Mouse (Mus musculus) olfactory bulb, adult 2 months (tissue): Measurements from ENCODE around the gene Snx13. TPM values are rescaled to one million over a fixed set of nuclear protein-coding genes. Genes with fewer than 3 reads are reported as not detected.

Experiments
- H3K27ac ChIP-seq: fragments of 200-500 bp; 2 replicates; pipeline ENCODE4 v1.5.1; 2012; ENCODE audit warnings: low read depth, low read length; ENCODE audit not compliant: insufficient read depth
- H3K4me1 ChIP-seq: fragments of 200-500 bp; 2 replicates; pipeline ENCODE4 v1.6.1; 2012; ENCODE audit warnings: low read length; ENCODE audit not compliant: control insufficient read depth, insufficient read depth
- H3K4me3 ChIP-seq: fragments of 200-500 bp; 2 replicates; pipeline ENCODE4 v1.5.1; 2012; ENCODE audit warnings: mild to moderate bottlenecking, low read depth, low read length, moderate library complexity; ENCODE audit not compliant: insufficient read depth
- CTCF ChIP-seq: fragments of 200-500 bp; IDR thresholded peaks from 2 replicates; pipeline ENCODE4 v1.5.1; 2012; ENCODE audit warnings: low read depth, mild to moderate bottlenecking, low read length, moderate library complexity; ENCODE audit not compliant: insufficient read depth
- POLR2A ChIP-seq: fragments of 200-500 bp; IDR thresholded peaks from 2 replicates; pipeline ENCODE4 v1.6.1; 2012; ENCODE audit warnings: mild to moderate bottlenecking, low read depth, low read length, moderate library complexity; ENCODE audit not compliant: insufficient read depth
- WGBS: fragments of 180-500 bp; shearing (Covaris S2); methylation state at CpG from one replicate; pipeline ENCODE4 v1.1.7; 2018; 5-methylcytosine and 5-hydroxymethylcytosine counted together
- polyA plus RNA-seq: library from polyadenylated mRNA; stranded (reverse); fragments of >200 nt; gene quantifications from 2 replicates; pipeline ENCODE4 v1.2.4, GENCODE M21; 2012; ENCODE audit warnings: low replicate concordance; ENCODE audit not compliant: missing spikeins, insufficient read depth, insufficient read length

Snx13 gene
- polyA plus RNA-seq, 1 experiment, result not detected

GRCm38 (mm10) chr12:35016056-35016455, 30.9 kb upstream of the Snx13 start:
- H3K4me3 ChIP-seq, result no peak overlapping the region
- no peak overlapping the region for H3K27ac ChIP-seq
- 45% methylated on average over 3 of the region's 3 CpGs for WGBS
- H3K4me1 ChIP-seq, result no peaks in the 10 kb centered on the region
- TF ChIP-seq POLR2A (no peak), CTCF (no peak)

- Histone ChIP-seq H3K27ac (no peak overlapping the region), H3K4me1 (no peaks in the 10 kb centered on the region), H3K4me3 (no peak overlapping the region)
- 92% methylated on average over 9 of the region's 9 CpGs for WGBS
- TF ChIP-seq CTCF, result no peak
- TF ChIP-seq POLR2A, result no peak
Observed at GRCm38 (mm10) chr12:35016481-35017250, 30.3 kb upstream of the Snx13 start.

- TF ChIP-seq POLR2A (no peak), CTCF (no peak)
- no peak overlapping the region for H3K27ac ChIP-seq
- no peak overlapping the region for H3K4me3 ChIP-seq
- WGBS, result 85% methylated on average over 9 of the region's 9 CpGs
- H3K4me1 ChIP-seq, result no peaks in the 10 kb centered on the region
Observed at GRCm38 (mm10) chr12:35018679-35019237, 28.2 kb upstream of the Snx13 start.

- 82% methylated on average over 9 of the region's 9 CpGs for WGBS
- H3K27ac ChIP-seq, result no peak overlapping the region
- H3K4me3 ChIP-seq, result no peak overlapping the region
- no peak for TF ChIP-seq POLR2A
- TF ChIP-seq CTCF, result no peak
- no peaks in the 10 kb centered on the region for H3K4me1 ChIP-seq
Observed at GRCm38 (mm10) chr12:35021285-35021684, 25.7 kb upstream of the Snx13 start.

GRCm38 (mm10) chr12:35022066-35022465, 24.9 kb upstream of the Snx13 start:
- 61% methylated on average over 10 of the region's 10 CpGs for WGBS
- H3K27ac ChIP-seq, result no peak overlapping the region
- TF ChIP-seq POLR2A, result no peak
- no peak for TF ChIP-seq CTCF
- no peaks in the 10 kb centered on the region for H3K4me1 ChIP-seq
- no peak overlapping the region for H3K4me3 ChIP-seq

DNA sequence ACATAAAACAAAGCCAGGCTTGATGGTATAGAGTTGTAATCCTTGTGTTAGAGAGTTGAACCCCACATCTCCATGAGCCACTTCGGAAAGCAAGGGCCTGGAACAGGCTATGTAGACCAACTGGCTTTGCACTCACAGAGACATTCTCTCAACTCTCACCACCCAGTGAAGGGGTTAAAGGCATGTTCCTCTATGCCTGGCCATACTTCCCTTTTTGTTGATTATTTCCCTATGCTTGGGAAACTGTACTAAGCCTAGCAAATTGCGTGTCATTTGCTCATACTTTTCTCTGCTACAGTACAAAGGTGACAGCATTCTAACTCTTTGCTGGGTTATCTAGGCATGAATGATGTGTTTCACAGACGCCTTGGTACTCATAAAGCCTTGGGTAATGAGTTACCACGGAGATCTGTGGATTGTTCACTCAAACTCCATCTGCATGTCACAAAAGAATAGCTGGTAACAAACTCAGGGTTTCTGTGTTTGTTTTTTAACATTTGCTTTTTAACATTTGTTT, 21.0 kb upstream of the Snx13 start:
- H3K4me1 ChIP-seq, result no peaks in the 10 kb centered on the region
- 63% methylated on average over 4 of the region's 4 CpGs for WGBS
- H3K4me3 ChIP-seq, result no peak overlapping the region
- H3K27ac ChIP-seq, result no peak overlapping the region
- TF ChIP-seq CTCF, result no peak
- TF ChIP-seq POLR2A, result no peak

DNA sequence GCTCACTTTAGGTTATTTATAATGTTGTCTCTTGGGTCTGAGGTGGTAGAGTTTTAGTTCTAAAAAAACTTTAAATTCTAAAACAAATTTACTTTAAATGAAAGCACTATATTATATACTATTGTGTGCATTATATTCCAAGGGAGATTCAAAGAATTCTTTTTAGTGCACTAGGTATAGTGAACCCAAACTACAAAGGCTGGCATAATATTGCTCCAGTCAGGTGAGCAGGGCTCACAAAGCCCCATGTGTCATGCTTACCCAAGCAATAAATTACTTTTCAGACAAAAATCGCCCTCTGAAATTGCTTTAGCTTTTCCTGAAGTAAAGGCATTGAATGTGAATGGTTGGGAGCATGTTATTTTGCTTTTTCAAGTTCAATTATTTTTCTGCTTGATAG, 19.5 kb upstream of the Snx13 start:
- Histone ChIP-seq H3K27ac (no peak overlapping the region), H3K4me3 (no peak overlapping the region)
- WGBS, result 53% methylated on average over 1 of the region's 1 CpGs

DNA sequence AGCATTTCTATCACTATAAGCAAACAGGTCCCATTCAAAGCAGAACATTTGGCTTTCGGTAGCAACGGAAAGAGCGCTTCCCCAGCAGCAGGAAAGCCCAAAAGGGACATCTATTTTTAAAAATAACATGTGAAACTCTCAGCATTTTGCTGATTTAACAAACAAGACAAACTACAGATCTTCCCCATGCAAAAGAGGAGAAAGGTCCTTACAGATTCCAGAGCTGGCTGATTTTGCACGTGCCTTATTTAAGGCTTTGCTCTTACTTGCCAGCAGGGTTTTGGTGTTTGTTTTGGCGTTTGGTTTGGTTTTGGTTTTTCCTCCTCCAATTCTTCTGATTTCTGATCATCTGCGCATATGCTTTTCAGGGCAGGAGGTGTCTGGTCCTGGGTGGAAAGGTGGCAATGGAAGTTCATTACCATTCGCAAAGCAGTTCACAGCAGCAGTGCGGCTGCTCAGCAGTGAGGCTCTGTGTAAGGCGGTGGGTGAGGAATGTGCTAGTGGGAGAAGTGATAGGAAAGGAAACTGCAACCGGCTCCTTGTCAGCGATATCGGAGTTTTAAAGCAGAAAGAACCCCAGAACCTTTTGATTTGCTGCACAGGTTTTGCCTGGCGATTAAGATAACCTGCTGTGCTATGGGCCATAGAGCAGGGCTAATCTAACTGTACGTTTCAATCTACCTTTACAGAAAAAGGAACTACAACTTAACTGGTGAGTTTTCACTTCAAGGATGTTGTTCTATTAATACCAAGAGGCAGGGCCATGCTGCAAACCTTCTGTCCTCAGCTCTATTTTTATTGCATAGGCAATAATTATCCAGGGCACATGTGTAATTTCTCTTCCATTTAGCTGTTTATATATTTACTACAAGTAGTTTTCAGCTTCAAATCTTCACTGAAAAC, 8.1 kb upstream of the Snx13 start:
- TF ChIP-seq POLR2A (no peak), CTCF (no peak)
- WGBS, result 22% methylated on average over 14 of the region's 14 CpGs
- Histone ChIP-seq H3K4me1 (0 out of 2 replicates have a peak, but pooled peaks cover 3% of the 10 kb centered on the region), H3K4me3 (peak overlapping the region; percentile 22), H3K27ac (peak overlapping the region; percentile 42)

More for the DNA sequence above, 19.5 kb upstream of the Snx13 start:
- TF ChIP-seq CTCF (no peak), POLR2A (no peak)
- H3K4me1 ChIP-seq, result no peaks in the 10 kb centered on the region
